Mouse (Mus musculus) 416B (cell line): Measurements from ENCODE around the gene Bcan.

Experiments used
- DNase-seq: peaks from one replicate; pipeline ENCODE4 v3.0.0; 2011; ENCODE audit warnings: low read depth

Gene Bcan

DNA sequence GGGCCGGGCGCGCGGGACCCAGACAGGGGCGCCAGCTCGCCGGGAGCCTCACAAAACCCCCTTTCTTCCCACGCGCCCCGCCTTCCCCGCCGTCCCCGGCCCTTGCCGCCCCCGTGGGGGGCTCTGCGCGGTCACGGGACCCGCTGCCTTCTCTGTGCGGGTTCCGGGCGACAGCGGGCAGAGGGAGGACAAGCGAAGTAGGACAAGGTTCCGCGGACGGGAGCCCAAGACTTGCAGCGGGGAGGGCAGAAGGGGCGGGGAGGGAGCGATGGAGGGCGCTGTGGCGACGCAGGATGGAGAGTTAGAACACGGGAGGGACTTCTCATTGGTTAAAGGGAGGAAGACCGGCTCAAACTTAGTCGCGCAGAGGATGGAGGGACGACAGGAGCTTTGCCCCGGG, at the start of gene Bcan:
Gene Bcan (minus strand): TSS at position 50 of the 400 bp plus-strand sequence.
- DNase-seq, result no peak

DNA sequence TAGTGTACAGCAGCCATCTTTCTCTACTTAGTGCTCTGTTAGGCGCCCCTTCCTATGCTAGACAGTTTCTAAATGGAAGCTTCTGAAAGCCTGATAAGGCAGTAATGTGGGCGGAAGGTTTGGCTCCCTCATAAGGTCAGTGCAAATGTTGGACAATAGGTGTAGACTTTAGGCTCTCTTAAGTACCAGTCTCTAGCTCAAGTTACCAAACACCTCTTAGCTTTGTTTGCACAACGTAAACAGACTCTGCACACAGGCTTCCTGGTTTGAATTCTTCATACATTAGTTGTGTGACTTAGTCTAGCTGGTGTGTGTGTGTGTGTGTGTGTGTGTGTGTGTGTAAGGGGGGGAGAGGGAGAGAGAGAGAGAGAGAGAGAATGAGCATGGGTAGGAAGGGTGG, 49.5 kb upstream of the Bcan start:
- no peak for DNase-seq

DNA sequence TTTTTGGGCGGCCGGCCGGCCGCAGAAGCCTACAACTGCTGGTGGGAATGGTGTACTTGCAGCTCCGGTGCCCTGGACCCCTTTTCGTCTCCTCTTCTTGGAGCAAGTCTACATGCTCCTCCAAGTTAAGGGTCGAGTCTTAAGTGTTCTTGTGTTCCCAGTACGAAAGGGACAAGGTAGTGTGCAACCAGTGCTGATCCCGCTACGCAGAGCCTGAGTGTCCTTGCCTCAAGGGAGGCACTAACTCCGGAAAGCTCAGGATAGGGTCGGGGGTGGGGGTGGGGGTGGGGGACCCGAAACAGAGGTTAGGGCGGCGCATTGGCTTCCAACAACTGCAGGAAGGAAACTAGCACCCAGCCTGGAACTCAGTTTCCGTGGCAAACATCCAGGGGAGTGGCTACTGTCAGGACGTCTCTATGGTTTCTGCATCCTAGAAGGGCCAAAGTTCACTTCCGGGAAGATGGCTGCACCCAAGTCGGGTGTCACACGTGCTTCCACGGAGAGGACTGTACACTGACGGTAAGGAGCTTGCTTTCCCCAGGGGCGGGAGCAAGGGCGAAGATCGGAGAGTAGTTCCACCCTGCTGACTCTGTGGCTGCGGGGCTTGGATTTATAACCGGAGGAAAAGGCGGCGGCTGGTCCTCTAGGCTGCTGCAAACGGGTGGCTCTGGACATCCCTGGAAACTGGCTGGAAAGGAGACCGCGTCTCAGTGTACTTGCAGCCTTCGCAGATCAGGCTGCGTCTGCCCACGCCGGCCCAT, 42.8 kb upstream of the Bcan start, which contains the start of gene Gpatch4:
Gene Gpatch4 (plus strand): TSS at position 448 of the 761 bp plus-strand sequence.
- DNase-seq, result peak; percentile 96

DNA sequence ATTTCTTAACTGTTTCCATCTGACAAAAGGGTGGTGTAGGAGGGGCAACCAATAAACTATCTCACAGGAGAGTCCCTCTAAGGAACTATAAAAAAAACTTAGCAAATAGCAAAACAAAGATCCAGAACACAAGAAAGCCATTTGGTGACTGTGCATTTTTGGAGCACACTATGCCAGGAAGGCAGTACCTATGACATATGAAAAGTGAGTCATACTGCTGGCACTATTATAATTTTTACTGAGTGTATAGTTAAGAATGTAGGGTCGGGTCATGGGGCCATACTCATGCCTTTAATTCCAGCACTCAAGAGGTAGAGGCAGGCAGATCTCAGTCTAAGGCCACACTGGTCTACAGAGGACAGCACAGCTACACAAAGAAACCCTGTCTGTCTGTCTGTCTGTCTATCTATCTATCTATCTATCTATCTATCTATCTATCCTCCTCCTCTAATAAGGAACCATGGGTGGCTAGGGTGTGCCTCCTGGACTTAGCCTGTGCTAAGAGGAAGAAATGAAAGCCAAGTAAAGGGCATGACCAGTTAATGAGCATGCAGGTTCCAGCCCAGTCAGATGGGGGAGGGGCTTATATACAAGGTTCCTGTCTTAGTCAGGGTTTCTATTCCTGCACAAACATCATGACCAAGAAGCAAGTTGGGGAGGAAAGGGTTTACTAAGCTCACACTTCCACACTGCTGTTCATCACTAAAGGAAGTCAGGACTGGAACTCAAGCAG, 35.7 kb upstream of the Bcan start:
- peak; percentile 53 for DNase-seq

DNA sequence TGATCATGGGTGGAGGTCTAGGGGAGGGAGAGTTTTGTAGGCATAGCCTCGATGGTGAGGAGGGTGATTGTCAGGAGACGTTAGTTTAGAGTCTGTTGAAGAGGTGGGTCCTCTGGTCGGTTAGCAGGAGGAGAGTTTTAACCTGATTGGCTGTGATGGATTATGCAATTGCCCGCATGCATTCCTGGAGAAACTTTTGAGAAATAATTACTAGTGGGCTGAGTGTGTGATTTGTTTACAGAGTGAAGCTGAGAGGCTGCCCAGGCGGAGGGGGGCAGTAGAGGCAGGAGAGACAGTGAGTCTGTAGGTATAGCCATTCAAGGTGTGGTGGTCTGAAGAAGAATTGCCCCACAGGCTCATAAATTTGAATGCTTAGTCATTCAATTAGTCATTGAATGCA, 33.5 kb upstream of the Bcan start:
- DNase-seq, result no peak

DNA sequence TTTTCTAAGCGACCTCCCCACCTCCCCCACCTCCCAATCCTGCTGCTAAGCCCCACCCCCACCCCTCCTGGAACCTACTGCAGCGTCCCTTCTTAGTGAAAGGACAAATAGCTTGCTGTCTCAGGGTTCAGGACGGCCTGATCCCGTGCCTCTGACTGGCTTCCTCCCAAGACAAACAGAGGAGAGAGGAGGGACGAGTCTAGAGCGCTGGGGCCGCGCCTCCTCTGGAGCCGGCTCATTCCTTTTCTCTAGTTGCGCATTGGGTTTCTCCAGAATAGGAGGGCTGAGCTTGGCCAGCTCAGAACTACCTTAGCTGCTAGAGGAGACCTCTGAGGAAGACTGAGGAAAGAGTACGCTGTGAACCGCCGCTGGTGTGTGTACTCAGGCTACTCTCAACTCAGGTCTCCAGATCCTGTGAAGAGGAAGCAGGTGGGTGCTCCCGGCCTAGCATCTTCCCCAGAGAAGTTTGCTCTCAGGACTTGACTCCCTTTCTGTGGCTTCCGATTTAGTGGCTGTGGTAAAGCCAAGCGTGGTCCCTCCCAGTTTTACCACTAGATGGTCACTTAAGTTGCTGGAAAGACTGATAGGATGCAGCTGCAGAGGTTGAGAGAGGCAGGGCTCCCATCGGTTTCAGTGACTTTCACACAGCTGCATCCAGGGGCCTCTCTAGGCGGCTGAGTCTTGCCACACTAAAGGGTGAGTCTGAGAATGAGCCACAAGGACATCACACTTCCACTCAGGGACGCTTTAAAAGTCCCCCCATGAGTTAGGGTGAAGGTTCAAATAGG, 30.8 kb upstream of the Bcan start:
- DNase-seq, result peak; percentile 67

DNA sequence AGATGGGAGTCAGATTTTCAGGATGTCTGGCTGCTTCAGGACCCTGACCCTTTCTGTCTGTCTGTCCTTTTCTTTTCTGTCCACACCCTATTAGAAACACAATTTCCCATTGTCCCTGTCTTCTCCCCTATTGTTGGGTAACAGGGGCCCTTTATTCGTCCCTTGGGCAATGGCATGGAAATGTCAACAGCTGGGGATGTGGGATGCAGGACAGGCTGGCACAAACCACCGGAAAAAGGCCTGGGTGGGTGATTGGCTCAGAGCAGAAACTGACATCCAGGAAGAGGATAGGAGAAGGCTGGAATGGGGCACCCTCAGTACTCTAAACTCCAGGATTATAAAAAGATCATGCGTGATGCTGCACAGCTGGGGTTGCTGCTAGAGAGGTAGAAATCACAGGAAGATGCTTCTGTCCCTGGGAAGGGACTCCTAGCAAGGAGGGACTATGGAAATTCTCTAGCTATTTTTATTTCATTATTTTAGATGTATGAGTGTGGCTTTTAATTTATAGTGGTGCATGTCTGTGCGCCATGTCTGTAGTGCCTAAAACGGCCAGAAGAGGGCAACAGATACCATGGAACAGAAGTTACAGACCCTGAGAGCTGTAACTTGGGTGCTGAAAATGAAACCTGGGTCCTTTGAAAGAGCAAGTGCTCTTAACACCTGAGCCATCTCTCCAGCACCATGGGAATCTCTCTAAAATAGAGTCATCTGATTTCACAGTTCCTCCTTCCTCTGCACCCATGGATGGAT, 27.6 kb upstream of the Bcan start, which contains the start of gene Hapln2:
Gene Hapln2 (minus strand): TSS at position 150 of the 753 bp plus-strand sequence.
- DNase-seq, result peak; percentile 44

DNA sequence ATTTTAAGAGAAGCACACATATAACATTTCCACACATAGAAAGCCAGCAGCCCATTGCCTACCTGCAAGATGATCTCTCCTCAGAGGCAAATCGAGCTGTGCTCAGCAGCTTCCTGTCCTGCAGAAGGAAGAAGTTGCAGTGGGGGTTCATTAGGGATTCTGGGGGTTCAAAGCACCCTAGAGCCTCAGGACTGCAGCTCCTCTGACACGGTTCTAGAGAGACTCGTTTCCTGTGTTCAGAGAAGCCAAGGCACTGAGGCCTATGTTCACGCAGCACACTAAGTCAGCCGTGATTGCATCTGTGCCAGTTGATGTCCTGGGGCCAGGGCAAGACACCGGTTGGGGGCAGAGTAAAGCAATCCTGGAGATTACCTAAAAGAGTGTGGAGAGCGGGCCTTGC, 26.8 kb upstream of the Bcan start:
- no peak for DNase-seq

DNA sequence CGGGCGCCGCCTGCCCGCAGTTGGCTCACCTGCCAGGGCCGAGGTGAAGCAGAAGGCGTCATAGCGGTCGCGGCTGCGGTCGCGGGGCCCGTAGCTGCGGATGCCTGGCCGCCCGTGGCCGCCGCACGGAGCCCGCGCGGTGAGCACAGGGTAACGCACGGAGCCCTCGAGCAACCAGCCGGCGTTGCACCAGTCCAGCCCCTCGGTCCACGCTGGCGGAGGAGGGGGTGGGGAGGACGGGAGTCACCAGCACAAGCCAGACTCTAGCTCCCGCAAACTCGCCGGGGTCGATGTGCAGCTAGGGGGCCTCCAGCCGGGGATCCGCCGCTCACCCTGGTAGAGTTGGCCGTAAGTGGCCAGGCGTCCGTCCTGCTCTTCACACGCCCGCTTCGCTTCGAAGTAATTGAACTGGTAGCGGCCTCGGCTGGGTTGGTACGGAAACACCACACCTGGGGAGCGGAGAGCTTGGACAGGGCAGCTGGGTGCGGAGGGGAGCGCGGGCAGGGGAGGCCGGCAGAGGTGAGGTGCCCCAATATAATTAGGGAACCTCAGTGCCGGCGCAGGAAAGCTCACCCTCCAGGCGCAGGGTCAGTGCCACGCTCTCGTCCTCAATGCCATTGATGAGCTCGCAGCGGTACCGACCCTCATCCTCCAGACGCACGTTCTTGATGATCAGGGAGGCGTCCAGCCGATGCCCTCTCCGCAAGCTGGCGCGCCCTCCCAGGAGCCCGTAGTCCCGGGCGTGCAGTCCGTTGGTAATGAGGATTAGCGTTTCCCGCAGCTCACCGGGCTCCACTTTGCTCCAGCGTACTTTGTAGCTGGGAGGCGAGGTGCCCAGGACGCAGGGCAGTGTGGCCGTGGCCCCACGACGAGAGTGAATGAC, 23.4 kb upstream of the Bcan start:
- no peak for DNase-seq

DNA sequence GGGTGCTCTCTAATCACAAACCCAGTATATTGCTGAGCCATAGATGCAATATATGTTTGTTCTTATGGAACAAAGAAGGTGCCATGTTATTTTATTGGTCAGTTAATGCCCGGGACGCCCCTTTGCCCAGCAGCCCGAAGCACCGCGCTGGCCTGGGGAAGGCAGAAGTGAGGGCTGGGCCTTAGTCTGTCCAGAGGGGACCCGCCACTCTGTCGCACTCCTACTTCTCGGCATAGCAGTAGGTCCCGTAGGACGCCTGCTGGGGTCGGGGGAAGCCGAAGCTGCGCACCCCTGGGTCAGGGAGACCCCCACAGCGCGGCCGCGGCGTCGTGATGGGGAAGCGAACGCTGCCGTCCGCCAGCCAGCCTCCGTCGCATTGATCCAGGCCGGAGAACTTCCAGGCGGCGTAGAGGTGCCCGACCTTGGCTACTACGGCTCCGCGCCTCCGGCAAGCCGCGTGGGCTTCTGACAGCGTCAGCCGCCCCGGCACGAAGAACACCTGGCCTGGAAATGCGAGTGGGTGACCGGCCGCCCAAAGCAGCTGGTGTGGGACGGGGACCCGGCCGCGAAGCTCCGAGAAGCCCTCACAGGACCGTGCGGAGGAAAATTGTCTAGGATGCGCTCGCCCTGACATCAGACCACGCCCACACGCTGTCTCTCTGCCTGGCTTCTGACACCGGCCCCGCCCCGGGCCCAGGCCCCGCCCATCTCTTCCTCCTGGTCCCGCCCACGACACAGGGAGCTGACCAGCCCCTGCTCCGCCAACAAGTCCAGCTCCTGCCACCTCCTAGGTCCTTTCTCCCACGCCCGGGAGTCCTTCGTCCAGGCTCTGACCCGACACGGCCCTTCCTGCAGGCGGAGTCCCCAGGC, 22.5 kb upstream of the Bcan start:
- no peak for DNase-seq

DNA sequence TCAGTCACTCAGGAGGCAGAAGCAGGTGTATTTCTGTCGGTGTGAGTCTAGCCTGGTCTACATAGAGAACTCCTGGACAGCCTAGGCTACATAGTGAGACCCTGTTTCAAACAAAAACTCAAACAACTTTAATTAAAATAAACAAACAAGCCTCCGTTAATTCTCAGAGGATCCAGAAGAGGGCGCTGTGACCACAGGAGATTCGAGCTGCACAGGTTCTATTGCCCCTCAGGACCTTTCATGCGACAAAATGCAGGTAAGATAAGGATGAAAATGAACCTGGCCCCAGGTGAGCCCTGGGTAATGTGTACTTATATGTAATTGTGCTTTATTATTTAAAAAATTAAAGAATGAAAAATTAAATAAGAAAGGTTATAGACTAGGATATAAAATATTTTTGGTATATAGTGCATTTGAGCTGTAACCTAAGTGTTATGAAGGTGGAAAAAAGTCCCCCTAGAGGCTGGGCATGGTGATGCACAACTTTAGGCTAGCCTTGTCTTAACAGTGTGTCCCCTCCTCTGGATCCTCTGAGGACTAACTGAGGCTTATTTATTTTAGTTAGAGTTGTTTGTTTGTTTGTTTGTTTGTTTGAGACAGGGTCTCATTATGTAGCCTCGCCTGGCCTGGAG, 10.7 kb upstream of the Bcan start:
- DNase-seq, result peak; percentile 77

DNA sequence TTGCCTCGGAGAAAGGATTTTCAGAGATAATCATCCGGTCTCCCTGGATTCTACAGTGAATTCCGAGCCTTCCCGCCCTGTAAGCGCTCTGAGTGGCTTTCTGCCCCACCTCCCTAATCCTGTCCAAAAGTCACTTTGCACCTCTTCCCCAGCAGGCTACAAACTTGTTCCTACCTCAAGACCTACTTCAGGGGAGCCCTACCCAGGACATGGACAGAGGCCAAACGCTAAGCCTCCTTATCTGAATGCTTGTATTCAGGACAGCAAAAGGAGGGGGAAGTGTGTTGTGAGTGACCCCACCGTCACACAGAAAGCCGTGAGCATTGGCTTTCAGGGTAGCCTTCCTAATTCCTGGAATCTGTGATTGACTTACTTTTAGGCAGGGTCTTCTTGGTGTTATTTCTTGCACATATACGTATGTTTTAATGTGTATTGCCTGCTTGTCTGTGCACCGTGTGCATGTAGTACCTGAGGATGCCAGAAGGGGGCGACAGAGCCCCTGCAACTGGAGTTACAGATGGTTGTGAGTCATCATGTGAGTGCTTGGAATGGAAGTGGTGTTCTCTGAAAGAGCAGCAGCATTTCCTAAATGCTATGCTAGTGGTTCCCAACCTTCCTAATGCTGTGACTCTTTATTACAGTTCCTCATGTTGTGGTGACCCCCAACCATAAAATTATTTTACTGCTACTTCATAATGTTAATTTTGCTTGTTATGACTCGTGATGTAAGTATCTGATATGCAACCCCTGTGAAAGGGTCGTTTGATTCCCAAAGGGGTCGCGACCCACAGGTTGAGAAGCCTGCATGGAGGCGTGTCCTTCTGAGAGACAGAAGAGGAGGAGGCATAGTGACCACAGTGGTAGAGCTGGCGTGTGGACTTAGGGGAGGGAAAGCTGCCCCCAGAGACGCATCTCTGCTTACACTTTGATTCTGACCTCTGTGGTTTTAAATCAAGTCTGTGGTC, 6.1 kb upstream of the Bcan start:
- DNase-seq, result peak; percentile 54

DNA sequence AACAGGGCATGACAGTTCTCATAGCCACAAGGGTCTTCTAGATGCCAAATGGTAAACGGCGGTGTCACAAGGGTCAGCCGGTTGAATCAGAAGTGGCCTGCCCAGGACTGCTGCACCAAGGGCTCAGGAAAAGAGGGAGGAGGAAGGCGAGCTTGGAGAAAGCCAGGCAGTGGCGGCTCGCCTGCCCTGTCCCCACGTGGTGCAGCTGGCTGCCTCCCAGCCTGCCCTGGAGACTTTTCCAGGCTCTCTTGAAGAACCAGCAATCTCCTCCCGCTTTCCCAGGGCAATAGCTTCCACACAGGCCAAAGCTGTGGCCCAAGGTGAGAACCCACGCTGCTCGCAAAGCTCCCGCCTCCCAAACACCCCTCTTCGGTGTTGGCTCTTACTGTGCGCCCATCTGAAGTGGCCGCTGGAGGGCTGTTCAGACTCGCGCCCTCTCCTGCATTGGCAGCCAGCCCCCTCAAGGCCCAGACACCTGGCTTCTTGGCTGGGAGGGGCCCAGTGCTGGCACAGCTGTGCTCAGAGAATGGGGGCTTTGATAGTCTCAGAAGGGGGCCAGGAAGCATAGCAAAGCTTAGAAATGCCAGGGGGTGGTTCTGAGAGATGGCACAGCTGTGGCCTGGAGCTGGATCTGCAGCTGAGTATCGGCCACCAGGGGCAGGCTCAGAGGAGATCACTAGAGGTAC, 2.4 kb upstream of the Bcan start:
- no peak for DNase-seq

DNA sequence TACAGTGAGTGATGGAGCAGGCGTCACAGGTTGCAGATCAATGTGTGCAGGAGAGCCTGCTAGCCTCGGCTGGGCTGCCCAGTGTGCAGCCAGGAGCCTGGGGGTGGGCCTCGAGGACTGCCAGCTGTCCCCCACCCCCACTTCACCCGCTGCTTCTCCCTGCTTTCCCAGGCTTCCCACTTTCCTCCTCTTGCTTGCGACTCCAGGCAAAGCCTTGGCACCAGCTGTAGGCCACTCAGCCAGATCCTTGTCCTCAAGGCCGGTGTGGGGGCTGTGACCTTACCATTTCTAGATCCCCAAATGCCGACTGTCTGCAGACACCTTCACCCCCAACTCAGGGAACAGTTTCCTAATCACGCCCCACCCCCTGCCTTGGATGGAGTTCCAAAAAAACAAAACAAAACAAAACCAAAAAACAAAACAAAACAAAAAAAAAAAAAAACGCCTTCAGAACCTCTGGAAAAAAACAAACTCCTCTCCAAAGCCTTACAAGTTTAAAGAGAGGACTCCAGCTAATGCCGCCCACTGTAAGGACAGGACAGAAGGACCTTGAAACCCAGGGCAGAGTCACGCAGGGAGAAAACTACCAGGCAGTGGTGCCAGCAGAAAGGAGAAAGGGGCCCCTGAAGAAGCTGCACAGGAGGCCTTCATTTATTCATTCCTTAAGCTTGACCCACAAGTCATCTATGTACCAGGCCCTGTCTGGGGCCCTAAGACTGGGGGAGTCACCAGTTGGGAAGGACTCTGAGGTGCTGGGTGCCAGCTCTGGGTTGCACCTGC, 976 bp upstream of the Bcan start:
- DNase-seq, result no peak

DNA sequence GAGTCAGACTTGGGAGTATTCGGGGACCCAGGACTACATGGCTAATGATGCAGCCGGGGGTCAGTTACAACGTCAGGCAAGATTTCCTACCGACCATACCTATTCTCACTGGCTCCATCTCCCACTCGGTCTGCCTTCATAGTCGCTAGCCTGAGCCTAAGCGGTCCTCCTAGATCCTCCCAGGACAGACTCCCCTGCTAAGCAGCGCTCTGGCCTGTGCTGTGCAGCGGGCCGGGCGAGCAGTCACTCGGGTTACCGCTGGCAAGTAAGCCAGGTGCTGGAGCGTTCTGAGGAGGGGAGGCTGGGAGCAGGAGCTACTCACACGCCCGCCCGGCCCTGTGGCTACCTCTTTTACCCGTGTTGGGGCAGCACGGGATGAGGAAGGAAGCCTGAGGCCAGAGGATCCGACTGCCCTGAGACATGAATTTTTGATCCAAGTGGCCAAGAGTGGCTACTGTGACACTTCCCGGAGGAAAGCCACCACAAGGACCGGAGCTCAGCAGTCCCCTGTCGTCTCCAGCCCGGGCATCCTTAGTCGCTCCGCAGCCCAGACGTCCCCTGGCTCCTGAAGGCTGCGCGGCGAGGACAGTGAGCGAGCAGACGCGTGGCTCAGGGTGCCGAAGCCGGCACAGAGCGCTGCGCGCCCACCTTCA, 661 bp downstream of the Bcan start:
- no peak for DNase-seq

DNA sequence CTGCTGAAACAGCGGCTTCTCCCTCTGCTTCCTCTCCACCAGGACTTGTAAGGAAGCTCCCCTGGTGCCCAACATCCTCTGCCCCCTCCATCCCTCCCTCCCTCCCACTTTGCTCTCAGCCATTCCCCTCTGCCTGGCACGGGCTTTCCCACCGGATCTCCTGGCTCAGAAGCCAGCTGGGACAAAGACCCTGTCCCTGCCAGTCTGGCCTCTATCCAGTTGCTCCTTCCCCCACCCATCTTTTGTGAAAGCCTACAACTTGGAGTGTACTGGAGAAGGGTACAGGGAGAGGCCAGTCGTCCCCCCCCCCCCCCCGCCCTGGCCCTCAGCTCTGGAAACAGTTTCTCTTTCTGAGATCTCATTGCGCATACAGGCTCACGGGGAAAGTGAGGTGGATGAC, 1.3 kb downstream of the Bcan start:
- DNase-seq, result no peak
